Mouse (Mus musculus) MEL (cell line): ENCODE results near the gene Cirbp. TPM values are rescaled to one million over a fixed set of nuclear protein-coding genes. Genes with fewer than 3 reads are reported as not detected.
A peak's percentile ranks its signal among the peaks of the same experiment; 100 is the strongest.

Experiments
- DNase-seq: peaks from one replicate; pipeline ENCODE4 v3.0.0; 2011; ENCODE audit warnings: low read depth, low spot score
- H3K27ac ChIP-seq: 2 replicates; pipeline ENCODE4 v1.5.1; 2012; ENCODE audit warnings: low read depth, mild to moderate bottlenecking, control low read depth, low read length, moderate library complexity; ENCODE audit not compliant: control insufficient read depth
- H3K27me3 ChIP-seq, 2 experiments: fragments of 150-350 bp in 1 of 2; sonication (generic) in 1 of 2; 2 replicates each; pipeline ENCODE4 v1.6.1; 2012; ENCODE audit warnings: low read length in 2 of 2, mild to moderate bottlenecking in 2 of 2, improper control_type of control experiment in 1 of 2, moderate library complexity in 1 of 2; ENCODE audit not compliant: insufficient read depth in 2 of 2, control insufficient read depth in 1 of 2
- H3K36me3 ChIP-seq, 2 experiments: 2 replicates each; pipeline ENCODE4 v1.6.1; 2012 to 2014; ENCODE audit warnings: low read length in 2 of 2, improper control_type of control experiment in 1 of 2, inconsistent platforms in 1 of 2, mild to moderate bottlenecking in 1 of 2; ENCODE audit not compliant: insufficient read depth in 2 of 2, control insufficient read depth in 1 of 2
- H3K4me1 ChIP-seq, 2 experiments: fragments of 150-350 bp in 1 of 2; sonication (generic) in 1 of 2; 2 replicates each; pipeline ENCODE4 v1.6.1; 2012; ENCODE audit warnings: low read length in 2 of 2, improper control_type of control experiment in 1 of 2, mild to moderate bottlenecking in 1 of 2; ENCODE audit not compliant: insufficient read depth in 2 of 2, control insufficient read depth in 1 of 2
- H3K4me3 ChIP-seq, 2 experiments: fragments of 150-350 bp in 1 of 2; sonication (generic) in 1 of 2; 2 replicates each; pipeline ENCODE4 v1.5.1; 2012; ENCODE audit warnings: low read depth in 2 of 2, low read length in 2 of 2, mild to moderate bottlenecking in 2 of 2, moderate library complexity in 2 of 2, control low read depth in 1 of 2, improper control_type of control experiment in 1 of 2; ENCODE audit not compliant: control insufficient read depth in 1 of 2, insufficient read depth in 1 of 2
- H3K79me2 ChIP-seq: 2 replicates; pipeline ENCODE4 v1.6.1; 2012; ENCODE audit warnings: mild to moderate bottlenecking, low read length, moderate library complexity; ENCODE audit not compliant: control insufficient read depth, poor library complexity, insufficient read depth
- H3K9ac ChIP-seq: 2 replicates; pipeline ENCODE4 v1.6.1; 2012; ENCODE audit warnings: low read depth, mild to moderate bottlenecking, control low read depth, low read length, moderate library complexity; ENCODE audit not compliant: control insufficient read depth, poor library complexity, severe bottlenecking
- H3K9me3 ChIP-seq: fragments of 150-350 bp; sonication (generic); replicated peaks from 2 replicates; pipeline ENCODE4 v1.6.1; 2012; ENCODE audit warnings: mild to moderate bottlenecking, low read length, improper control_type of control experiment, moderate library complexity; ENCODE audit not compliant: insufficient read depth
- BHLHE40 ChIP-seq: IDR thresholded peaks from 2 replicates; pipeline ENCODE4 v1.6.1; 2012; ENCODE audit warnings: low read depth, mild to moderate bottlenecking, inconsistent platforms, low read length, improper control_type of control experiment, borderline replicate concordance
- CHD1 ChIP-seq: IDR thresholded peaks from 2 replicates; pipeline ENCODE4 v1.6.1; 2012; ENCODE audit warnings: low read depth, mild to moderate bottlenecking, inconsistent platforms, low read length, improper control_type of control experiment
- CHD2 ChIP-seq: IDR thresholded peaks from 2 replicates; pipeline ENCODE4 v1.6.1; 2011; ENCODE audit warnings: low read length, improper control_type of control experiment
- CTCF ChIP-seq, 3 experiments: IDR thresholded peaks in 2 of 3; conservative IDR thresholded peaks in 1 of 3; 2 replicates each; pipeline ENCODE4 v1.5.1; 2011 to 2012; ENCODE audit warnings: low read length in 3 of 3, low read depth in 2 of 3, mild to moderate bottlenecking in 2 of 3, improper control_type of control experiment in 1 of 3, inconsistent platforms in 1 of 3, mixed read lengths in 1 of 3, moderate library complexity in 1 of 3; ENCODE audit not compliant: control insufficient read depth in 1 of 3, insufficient read depth in 1 of 3, poor library complexity in 1 of 3, severe bottlenecking in 1 of 3
- E2F4 ChIP-seq: IDR thresholded peaks from 2 replicates; pipeline ENCODE4 v1.6.1; 2011; ENCODE audit warnings: low read depth, low read length, improper control_type of control experiment, borderline replicate concordance
- ELF1 ChIP-seq: IDR thresholded peaks from 2 replicates; pipeline ENCODE4 v1.6.1; 2014; ENCODE audit warnings: low read depth, mild to moderate bottlenecking, inconsistent platforms, low read length, improper control_type of control experiment, moderate library complexity
- ETS1 ChIP-seq: IDR thresholded peaks from 2 replicates; pipeline ENCODE4 v1.6.1; 2012; ENCODE audit warnings: low read depth, mild to moderate bottlenecking, inconsistent platforms, low read length, improper control_type of control experiment, moderate library complexity
- GABPA ChIP-seq: IDR thresholded peaks from 2 replicates; pipeline ENCODE4 v1.6.1; 2012; ENCODE audit warnings: low read depth, mild to moderate bottlenecking, inconsistent platforms, low read length, improper control_type of control experiment, moderate library complexity
- GATA1 ChIP-seq: IDR thresholded peaks from 2 replicates; pipeline ENCODE4 v1.6.1; 2011; ENCODE audit warnings: low read depth, low read length, improper control_type of control experiment
- HCFC1 ChIP-seq: IDR thresholded peaks from 2 replicates; pipeline ENCODE4 v1.6.1; 2012; ENCODE audit warnings: low read depth, mild to moderate bottlenecking, inconsistent platforms, low read length, improper control_type of control experiment, moderate library complexity
- JUND ChIP-seq: IDR thresholded peaks from 2 replicates; pipeline ENCODE4 v1.6.1; 2011; ENCODE audit warnings: low read depth, mild to moderate bottlenecking, improper control_type of control experiment, low read length
- MAX ChIP-seq: IDR thresholded peaks from 2 replicates; pipeline ENCODE4 v1.6.1; 2011; ENCODE audit warnings: low read length, improper control_type of control experiment
- MAZ ChIP-seq: IDR thresholded peaks from 2 replicates; pipeline ENCODE4 v1.6.1; 2012; ENCODE audit warnings: low read depth, mild to moderate bottlenecking, inconsistent platforms, low read length, improper control_type of control experiment
- MXI1 ChIP-seq: IDR thresholded peaks from 2 replicates; pipeline ENCODE4 v1.6.1; 2011; ENCODE audit warnings: mild to moderate bottlenecking, low read depth, low read length, improper control_type of control experiment
- MYC ChIP-seq: IDR thresholded peaks from 2 replicates; pipeline ENCODE4 v1.6.1; 2011; ENCODE audit warnings: low read depth, mild to moderate bottlenecking, low read length, improper control_type of control experiment, moderate library complexity
- NELFE ChIP-seq: IDR thresholded peaks from 2 replicates; pipeline ENCODE4 v1.6.1; 2011; ENCODE audit warnings: low read depth, low read length, improper control_type of control experiment
- NRF1 ChIP-seq: IDR thresholded peaks from 2 replicates; pipeline ENCODE4 v1.6.1; 2014; ENCODE audit warnings: low read depth, mild to moderate bottlenecking, inconsistent platforms, low read length, improper control_type of control experiment, moderate library complexity; ENCODE audit not compliant: poor library complexity, insufficient read depth, severe bottlenecking
- POLR2AphosphoS2 ChIP-seq: IDR thresholded peaks from 2 replicates; pipeline ENCODE4 v1.6.1; 2011; ENCODE audit warnings: low read length, improper control_type of control experiment
- POLR2AphosphoS5 ChIP-seq: IDR thresholded peaks from 2 replicates; pipeline ENCODE4 v1.6.1; 2012; ENCODE audit warnings: low read depth, borderline replicate concordance, mild to moderate bottlenecking, inconsistent platforms, low read length, moderate library complexity, mixed read lengths
- RAD21 ChIP-seq: IDR thresholded peaks from 2 replicates; pipeline ENCODE4 v1.6.1; 2011; ENCODE audit warnings: mild to moderate bottlenecking, low read depth, low read length, improper control_type of control experiment
- RCOR1 ChIP-seq: IDR thresholded peaks from 2 replicates; pipeline ENCODE4 v1.6.1; 2012; ENCODE audit warnings: low read depth, mild to moderate bottlenecking, inconsistent platforms, low read length, improper control_type of control experiment
- SIN3A ChIP-seq: IDR thresholded peaks from 2 replicates; pipeline ENCODE4 v1.6.1; 2012; ENCODE audit warnings: low read length, improper control_type of control experiment, inconsistent platforms
- SMC3 ChIP-seq: IDR thresholded peaks from 2 replicates; pipeline ENCODE4 v1.6.1; 2011; ENCODE audit warnings: low read depth, low read length, improper control_type of control experiment
- TCF12 ChIP-seq: IDR thresholded peaks from 2 replicates; pipeline ENCODE4 v1.6.1; 2014; ENCODE audit warnings: low read depth, mild to moderate bottlenecking, inconsistent platforms, low read length, improper control_type of control experiment, moderate library complexity
- USF2 ChIP-seq, 2 experiments: IDR thresholded peaks; 2 replicates each; pipeline ENCODE4 v1.6.1; 2011 to 2012; ENCODE audit warnings: improper control_type of control experiment in 2 of 2, low read length in 2 of 2, borderline replicate concordance in 1 of 2, inconsistent platforms in 1 of 2, low read depth in 1 of 2, mild to moderate bottlenecking in 1 of 2; ENCODE audit not compliant: insufficient read depth in 1 of 2
- ZC3H11A ChIP-seq: IDR thresholded peaks from 2 replicates; pipeline ENCODE4 v1.6.1; 2012; ENCODE audit warnings: low read depth, mild to moderate bottlenecking, inconsistent platforms, low read length, improper control_type of control experiment
- ZMIZ1 ChIP-seq: IDR thresholded peaks from 2 replicates; pipeline ENCODE4 v1.6.1; 2012; ENCODE audit warnings: low read depth, mild to moderate bottlenecking, inconsistent platforms, low read length, improper control_type of control experiment, moderate library complexity
- ZNF384 ChIP-seq: IDR thresholded peaks from 2 replicates; pipeline ENCODE4 v1.6.1; 2012; ENCODE audit warnings: low read depth, mild to moderate bottlenecking, inconsistent platforms, low read length, improper control_type of control experiment
- polyA plus RNA-seq, 2 experiments: library from polyadenylated mRNA; stranded (reverse) in 1 of 2; unstranded in 1 of 2; fragments of >175 nt in 1 of 2; fragments of >200 nt in 1 of 2; gene quantifications; 2 replicates each; pipeline versions ENCODE4 v1.2.1 to v1.2.4; 2012; ENCODE audit warnings: low replicate concordance in 2 of 2, low read depth in 1 of 2; ENCODE audit not compliant: insufficient read length in 2 of 2, insufficient read depth in 1 of 2, missing spikeins in 1 of 2
- total RNA-seq: library from RNA; depleted of rRNA; stranded (reverse); fragments of 300-350 nt; gene quantifications from 2 replicates; pipeline ENCODE4 v1.2.3, GENCODE M21; 2012

Gene Cirbp
- total and polyA plus RNA-seq, 3 experiments: 21.2 to 56.6 TPM; not detected in 1

DNA sequence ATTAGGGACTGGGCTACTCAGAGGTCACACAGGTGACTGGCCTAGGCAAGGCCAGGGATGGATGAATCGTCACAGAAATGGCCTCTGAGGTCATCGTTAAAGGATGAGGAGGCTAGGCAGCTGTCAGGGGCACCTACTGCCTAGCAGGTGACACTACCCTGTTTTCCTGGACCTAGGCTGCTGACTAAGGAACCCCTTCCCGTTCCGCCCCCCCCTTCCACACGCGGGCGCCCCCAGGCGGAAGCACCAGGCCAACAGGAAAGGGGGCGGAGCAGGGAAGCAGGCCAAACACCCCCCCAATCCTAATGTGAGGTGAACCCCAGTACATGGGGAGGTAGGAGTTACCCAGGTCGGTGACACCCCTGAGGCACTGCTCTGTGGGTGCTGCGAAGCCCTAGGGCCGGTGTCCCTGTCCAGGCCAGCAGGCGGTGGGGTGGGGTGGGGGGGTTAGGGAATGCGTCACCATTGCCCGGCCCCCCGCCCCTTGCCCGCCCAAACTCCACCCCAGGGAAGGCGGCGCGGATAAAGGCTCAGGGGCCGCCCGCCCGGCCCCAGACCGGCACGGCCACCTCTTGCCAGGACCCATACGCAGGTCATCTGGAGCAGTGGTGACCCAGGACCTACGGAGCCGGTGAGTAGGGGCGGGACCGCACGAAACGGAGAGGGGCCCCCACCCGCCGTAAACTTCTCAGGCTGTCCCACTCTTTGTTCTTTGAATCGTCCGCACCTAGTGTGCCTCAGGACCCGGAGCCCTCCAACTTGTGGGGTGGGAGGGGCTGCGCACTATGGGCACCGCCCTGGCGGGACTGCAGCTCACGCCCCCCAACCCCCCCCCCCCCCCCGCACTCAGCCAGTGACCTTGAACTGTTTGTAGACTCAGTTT is 17.8 kb upstream of the Cirbp start, which contains the start of gene Midn (continued):
- TF ChIP-seq GABPA: no peak
- TF ChIP-seq RAD21: no peak
- TF ChIP-seq E2F4: no peak
- no peak for TF ChIP-seq BHLHE40
- TF ChIP-seq, all 39 proteins: peak for 13

DNA sequence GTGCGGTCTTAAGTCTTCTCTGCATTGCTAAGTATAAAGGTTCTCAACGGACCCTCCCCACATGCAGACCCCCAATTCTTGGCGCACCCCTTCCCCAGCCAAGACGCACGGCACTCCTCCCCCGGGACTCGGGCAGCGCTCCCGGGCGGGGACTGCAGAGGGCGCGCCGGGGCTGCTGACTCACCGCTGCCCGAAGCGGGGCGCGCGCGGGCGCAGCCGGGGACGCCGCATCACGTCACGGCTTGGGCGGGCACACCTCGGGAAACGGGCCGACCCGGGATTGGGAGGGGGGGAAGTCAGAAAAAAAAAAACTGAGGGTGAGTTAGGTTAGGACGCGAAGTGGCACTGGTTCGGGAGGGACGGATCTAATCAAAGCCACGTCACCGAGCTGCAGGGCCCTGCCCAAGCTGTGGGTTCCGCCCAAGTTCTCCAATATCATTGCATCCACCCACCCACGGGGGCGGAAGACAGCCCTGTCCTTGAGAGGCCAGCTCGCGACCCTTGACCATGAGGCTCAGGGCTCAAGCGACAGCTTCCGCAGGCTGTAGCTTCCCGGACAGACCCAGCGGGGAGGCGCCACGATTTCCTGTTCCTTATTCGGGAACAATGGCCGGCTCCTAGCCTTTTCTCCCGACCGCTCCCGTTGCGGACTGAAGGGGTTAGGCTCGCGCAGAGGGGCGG is 17.0 kb upstream of the Cirbp start:
- H3K4me3 ChIP-seq: peak overlapping the region; percentile 62 to 82
- H3K27ac ChIP-seq: peak overlapping the region; percentile 86
- H3K36me3 ChIP-seq: peaks cover 0 to 20% of the 10 kb centered on the region in 2 experiments; a peak in 2 of 4 replicates
- H3K9me3 ChIP-seq: no peaks in the 10 kb centered on the region
- no peaks in the 10 kb centered on the region for H3K27me3 ChIP-seq
- DNase-seq: peak; percentile 95
- TF ChIP-seq POLR2AphosphoS2: peak; percentile 34; the same call in 1 of the 2 replicates
- no peak for TF ChIP-seq JUND
- no peak for TF ChIP-seq USF2 (IDR thresholded peaks at IDR 0.05; ENCODE audit: borderline replicate concordance in 1 of 2, insufficient read depth in 1 of 2, low read depth in 1 of 2, low read length in 2 of 2)
- TF ChIP-seq MAZ: peak; percentile 95
- TF ChIP-seq MYC: peak; percentile 73; the same call in 1 of the 2 replicates
- TF ChIP-seq HCFC1: no peak; the same call in none of the 2 replicates
- no peak for TF ChIP-seq CHD2
- TF ChIP-seq RAD21: peak; percentile 43
- TF ChIP-seq MAX: 0 out of 2 replicates have a peak, but pooled peaks have one; percentile 29
- TF ChIP-seq NRF1: peak; percentile 68
- TF ChIP-seq CHD1: 0 out of 2 replicates have a peak, but pooled peaks have one; percentile 49
- TF ChIP-seq NELFE: peak; percentile 21
- TF ChIP-seq CTCF (IDR thresholded peaks at IDR 0.05 in 2 of 3, conservative IDR thresholded peaks at IDR 0.05 in 1 of 3; ENCODE audit: control insufficient read depth in 1 of 3, insufficient read depth in 1 of 3, low read depth in 2 of 3, low read length in 3 of 3, poor library complexity in 1 of 3, severe bottlenecking in 1 of 3): peak; percentile 23 to 88 (median 81); a peak in 5 of 6 replicates
- 0 out of 2 replicates have a peak, but pooled peaks have one; percentile 8 for TF ChIP-seq RCOR1
- peak; percentile 61; the same call in 1 of the 2 replicates for TF ChIP-seq ZMIZ1
- TF ChIP-seq POLR2AphosphoS5: no peak
- no peak for TF ChIP-seq BHLHE40
- TF ChIP-seq GATA1: no peak
- TF ChIP-seq ZC3H11A: no peak
- peak; percentile 89 for TF ChIP-seq SIN3A
- no peak for TF ChIP-seq E2F4
- peak; percentile 95 for TF ChIP-seq ZNF384
- peak; percentile 66 for TF ChIP-seq ETS1
- peak; percentile 63 for TF ChIP-seq SMC3
- peak; percentile 71 for TF ChIP-seq MXI1
- peak; percentile 11; the same call in 1 of the 2 replicates for TF ChIP-seq TCF12
- TF ChIP-seq ELF1: 0 out of 2 replicates have a peak, but pooled peaks have one; percentile 22
- peaks cover 38% of the 10 kb centered on the region for H3K79me2 ChIP-seq
- H3K4me1 ChIP-seq: peaks cover 0 to 46% of the 10 kb centered on the region in 2 experiments; a peak in 2 of 4 replicates
- peak overlapping the region; percentile 77 for H3K9ac ChIP-seq
